Mouse (Mus musculus) hindbrain, embryonic 10.5 days (tissue): ENCODE data around the gene Mettl8. TPM values are rescaled to one million over a fixed set of nuclear protein-coding genes. Genes with fewer than 3 reads are reported as not detected.

Source experiments
- DNase-seq: peaks from one replicate; pipeline ENCODE4 v3.0.0-alpha.2; 2017; ENCODE audit warnings: low spot score
- H3K27ac ChIP-seq: fragments of 300-500 bp; sonication (generic); 2 replicates; pipeline ENCODE4 v1.5.1; 2016; ENCODE audit warnings: mild to moderate bottlenecking, moderate library complexity
- H3K27me3 ChIP-seq: fragments of 300-500 bp; sonication (generic); 2 replicates; pipeline ENCODE4 v1.6.1; 2016; ENCODE audit warnings: mild to moderate bottlenecking; ENCODE audit not compliant: poor library complexity, insufficient read depth, severe bottlenecking
- H3K36me3 ChIP-seq: fragments of 300-500 bp; sonication (generic); 2 replicates; pipeline ENCODE4 v1.6.1; 2016; ENCODE audit warnings: mild to moderate bottlenecking, moderate library complexity
- H3K4me1 ChIP-seq: fragments of 300-500 bp; sonication (generic); replicated peaks from 2 replicates; pipeline ENCODE4 v1.6.1; 2016; ENCODE audit warnings: mild to moderate bottlenecking
- H3K4me3 ChIP-seq: fragments of 300-500 bp; sonication (generic); 2 replicates; pipeline ENCODE4 v1.5.1; 2016; ENCODE audit warnings: mild to moderate bottlenecking, moderate library complexity
- H3K9me3 ChIP-seq: fragments of 300-500 bp; sonication (generic); 2 replicates; pipeline ENCODE4 v1.6.1; 2016; ENCODE audit warnings: mild to moderate bottlenecking, moderate library complexity
- WGBS: fragments of 180-500 bp; shearing (Covaris S2); methylation state at CpG from one replicate; pipeline ENCODE4 v1.1.7; 2016; 5-methylcytosine and 5-hydroxymethylcytosine counted together
- polyA plus RNA-seq: library from polyadenylated mRNA; unstranded; fragments of >200 nt; fragmentation: Nextera tagmentation; extraction: Ambion mirVana; gene quantifications from 2 replicates; pipeline ENCODE4 v1.2.1, GENCODE M21; 2016

Gene Mettl8
- polyA plus RNA-seq, 1 experiment from 2014 or later, result 21.0 TPM

DNA sequence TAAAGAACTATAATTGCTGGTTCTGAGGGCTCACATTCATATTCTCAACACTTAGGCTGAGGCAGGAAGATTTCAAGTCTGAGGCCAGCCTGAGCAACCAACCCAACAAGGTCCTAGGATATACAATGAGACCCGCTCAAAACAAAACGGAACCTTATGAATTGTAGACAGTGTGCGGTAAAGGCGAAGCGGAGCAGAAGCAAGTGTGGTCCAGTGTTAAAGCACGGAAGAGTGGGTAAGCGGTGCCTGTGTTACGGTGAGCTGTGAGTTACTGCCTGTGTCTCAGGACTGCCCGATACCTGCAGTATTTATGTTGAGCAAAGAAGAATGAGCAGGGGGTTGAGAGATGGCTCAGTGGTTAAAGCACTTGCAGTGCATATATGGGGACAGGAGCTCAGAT is 27.8 kb downstream of the Mettl8 start:
- 97% methylated on average over 9 of the region's 9 CpGs for WGBS
- H3K4me3 ChIP-seq, result no peak overlapping the region

DNA sequence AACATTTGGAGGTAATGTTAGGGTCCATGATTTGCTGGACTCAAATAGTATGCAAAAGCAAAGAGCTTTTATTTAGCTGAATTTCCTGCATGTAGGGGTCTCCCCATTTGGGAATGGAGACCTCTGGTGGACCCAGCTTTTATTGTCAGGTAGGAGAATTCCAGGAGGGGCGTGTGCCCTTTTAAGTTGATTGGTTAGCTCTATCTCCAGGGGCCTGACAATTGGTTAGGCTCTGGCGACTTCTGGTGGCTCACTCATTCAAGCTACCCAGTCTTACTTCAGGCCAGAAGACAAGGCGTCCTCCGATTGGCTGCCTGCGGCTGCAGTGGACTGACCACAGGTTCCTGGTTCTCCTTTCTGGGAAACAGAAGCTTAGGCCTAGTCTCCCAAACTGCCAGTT is 28.6 kb downstream of the Mettl8 start:
- no peak overlapping the region for H3K27ac ChIP-seq
- peak; percentile 45 for DNase-seq
- H3K36me3 ChIP-seq, result no peaks in the 10 kb centered on the region
- H3K4me3 ChIP-seq, result no peak overlapping the region
- H3K27me3 ChIP-seq, result no peaks in the 10 kb centered on the region
- WGBS, result 38% methylated on average over 5 of the region's 5 CpGs
- no peaks in the 10 kb centered on the region for H3K9me3 ChIP-seq
- peaks cover 14% of the 10 kb centered on the region; the same call in 1 of the 2 replicates for H3K4me1 ChIP-seq

More for the DNA sequence above, 27.8 kb downstream of the Mettl8 start:
- Histone ChIP-seq H3K9me3 (no peaks in the 10 kb centered on the region), H3K27me3 (no peaks in the 10 kb centered on the region), H3K27ac (no peak overlapping the region), H3K36me3 (no peaks in the 10 kb centered on the region), H3K4me1 (peaks cover 18% of the 10 kb centered on the region; the same call in 1 of the 2 replicates)
- DNase-seq, result no peak

DNA sequence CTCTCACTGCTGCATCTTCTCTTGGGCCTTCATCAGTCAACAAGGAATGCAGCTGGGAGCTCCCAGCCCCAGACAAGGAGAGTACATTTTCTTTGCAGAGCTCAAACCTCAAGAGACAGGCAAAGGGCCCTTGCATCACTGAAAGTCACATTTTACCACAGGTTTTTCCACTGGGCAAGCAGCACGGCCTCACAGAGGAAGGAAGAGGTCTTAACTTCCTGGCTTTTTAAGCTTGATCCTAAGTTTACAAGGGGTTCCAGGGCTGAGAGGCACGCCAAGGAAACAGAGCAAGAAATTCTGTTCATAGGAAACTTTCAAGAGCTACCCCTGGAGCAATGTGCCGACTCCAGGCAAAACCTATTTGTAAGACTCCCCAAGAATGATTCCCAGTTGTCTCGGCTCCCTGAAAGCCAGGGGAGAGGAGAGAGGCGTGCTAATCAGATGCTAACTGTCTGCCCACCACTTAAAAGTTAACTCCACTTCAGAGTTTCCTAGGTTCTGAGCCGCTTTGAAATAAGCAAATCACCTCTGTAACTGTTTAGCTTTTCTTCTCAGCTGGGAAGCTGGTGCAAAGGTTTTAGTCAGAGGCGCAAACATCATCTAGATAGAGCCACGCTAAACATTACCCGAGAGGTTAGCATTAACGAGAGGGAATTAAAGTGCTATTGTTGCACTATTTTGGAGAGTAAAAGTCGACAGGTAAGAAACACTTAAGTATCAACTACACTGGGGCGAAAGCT is 29.6 kb downstream of the Mettl8 start:
- DNase-seq, result no peak
- Histone ChIP-seq H3K9me3 (no peaks in the 10 kb centered on the region), H3K36me3 (no peaks in the 10 kb centered on the region)

GRCm38 (mm10) chr2:71023986-71024385 is 31.4 kb downstream of the Mettl8 start:
- 90% methylated on average over 6 of the region's 6 CpGs for WGBS
- H3K27ac ChIP-seq, result no peak overlapping the region
- H3K9me3 ChIP-seq, result no peaks in the 10 kb centered on the region
- H3K4me3 ChIP-seq, result no peak overlapping the region
- H3K27me3 ChIP-seq, result no peaks in the 10 kb centered on the region
- no peak for DNase-seq
- H3K4me1 ChIP-seq, result peaks cover 19% of the 10 kb centered on the region
- no peaks in the 10 kb centered on the region for H3K36me3 ChIP-seq

More for the DNA sequence above, 29.6 kb downstream of the Mettl8 start:
- Histone ChIP-seq H3K4me3 (no peak overlapping the region), H3K27me3 (no peaks in the 10 kb centered on the region), H3K27ac (no peak overlapping the region), H3K4me1 (peaks cover 14% of the 10 kb centered on the region; the same call in 1 of the 2 replicates)
- 68% methylated on average over 12 of the region's 12 CpGs for WGBS

DNA sequence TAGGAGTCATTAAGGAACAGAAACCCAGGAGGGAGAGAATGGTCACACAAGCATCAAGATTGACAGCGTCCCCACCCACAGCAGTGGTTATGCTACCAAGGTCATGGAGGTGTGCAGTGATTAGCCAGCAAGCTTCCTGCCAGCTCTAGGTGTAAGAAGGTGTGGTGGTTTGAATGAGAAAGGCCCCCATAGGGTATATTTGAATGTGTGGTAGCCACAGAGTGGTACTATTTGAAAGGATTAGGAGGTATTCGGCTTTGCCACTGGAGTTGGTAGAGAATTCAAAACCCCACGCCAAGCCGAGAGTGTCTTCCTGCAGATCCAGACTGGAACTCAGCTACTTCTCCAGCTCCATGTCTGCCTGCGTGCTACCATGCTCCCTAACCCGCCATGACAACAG is 32.4 kb downstream of the Mettl8 start:
- Histone ChIP-seq H3K4me3 (no peak overlapping the region), H3K27ac (no peak overlapping the region), H3K4me1 (peaks cover 19% of the 10 kb centered on the region), H3K36me3 (no peaks in the 10 kb centered on the region), H3K27me3 (no peaks in the 10 kb centered on the region), H3K9me3 (no peaks in the 10 kb centered on the region)
- no peak for DNase-seq
- WGBS, result 90% methylated on average over 6 of the region's 6 CpGs

- H3K27ac ChIP-seq, result no peak overlapping the region
- peaks cover 12% of the 10 kb centered on the region for H3K4me1 ChIP-seq
- no peaks in the 10 kb centered on the region for H3K27me3 ChIP-seq
- no peaks in the 10 kb centered on the region for H3K9me3 ChIP-seq
- 91% methylated on average over 8 of the region's 8 CpGs for WGBS
- no peak overlapping the region for H3K4me3 ChIP-seq
- no peaks in the 10 kb centered on the region for H3K36me3 ChIP-seq
- no peak for DNase-seq
Measured at GRCm38 (mm10) chr2:71020674-71021073, 34.7 kb downstream of the Mettl8 start.

DNA sequence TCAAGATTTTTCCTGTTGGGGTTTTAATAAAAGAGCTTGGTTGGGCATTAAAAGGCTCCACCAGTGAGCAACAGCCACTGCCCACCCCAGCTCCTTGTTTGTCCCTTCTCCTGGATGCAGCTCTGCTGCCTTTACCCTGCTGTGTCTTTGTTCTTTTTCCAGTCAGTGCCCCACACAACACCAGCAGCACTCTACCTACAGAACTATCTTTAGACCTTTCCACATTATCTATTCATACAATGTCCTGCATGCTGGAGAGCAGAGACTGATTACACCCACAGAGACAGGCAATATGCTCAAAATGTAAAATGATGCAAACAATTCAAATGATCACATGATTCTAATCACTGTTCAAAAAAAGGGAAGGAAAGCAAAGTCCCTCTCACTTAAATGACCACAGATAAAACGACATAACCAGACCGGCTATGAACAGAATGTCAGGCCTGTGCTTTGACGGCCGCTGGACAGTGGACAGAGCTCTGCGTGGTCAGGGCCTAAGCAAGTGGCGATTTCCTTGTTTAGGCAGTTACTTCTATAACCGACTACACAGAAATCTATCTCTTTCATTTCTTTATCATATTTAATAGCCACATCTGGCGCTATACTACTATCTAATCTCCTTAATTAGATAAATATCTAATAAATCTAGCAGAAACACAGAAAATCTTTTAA is 35.5 kb downstream of the Mettl8 start:
- H3K36me3 ChIP-seq, result no peaks in the 10 kb centered on the region
- H3K4me3 ChIP-seq, result no peak overlapping the region
- peak overlapping the region; percentile 59; the same call in 1 of the 2 replicates for H3K27ac ChIP-seq
- no peaks in the 10 kb centered on the region for H3K27me3 ChIP-seq
- no peak for DNase-seq
- no peaks in the 10 kb centered on the region for H3K9me3 ChIP-seq
- peaks cover 10% of the 10 kb centered on the region for H3K4me1 ChIP-seq
- 58% methylated on average over 8 of the region's 8 CpGs for WGBS

- Histone ChIP-seq H3K9me3 (no peaks in the 10 kb centered on the region), H3K27ac (0 out of 2 replicates have a peak overlapping the region, but pooled peaks have one; percentile 59), H3K27me3 (no peaks in the 10 kb centered on the region), H3K4me1 (peaks cover 10% of the 10 kb centered on the region), H3K4me3 (no peak overlapping the region), H3K36me3 (no peaks in the 10 kb centered on the region)
- 71% methylated on average over 9 of the region's 9 CpGs for WGBS
- DNase-seq, result no peak
Measured at GRCm38 (mm10) chr2:71019277-71019676, 36.1 kb downstream of the Mettl8 start.

DNA sequence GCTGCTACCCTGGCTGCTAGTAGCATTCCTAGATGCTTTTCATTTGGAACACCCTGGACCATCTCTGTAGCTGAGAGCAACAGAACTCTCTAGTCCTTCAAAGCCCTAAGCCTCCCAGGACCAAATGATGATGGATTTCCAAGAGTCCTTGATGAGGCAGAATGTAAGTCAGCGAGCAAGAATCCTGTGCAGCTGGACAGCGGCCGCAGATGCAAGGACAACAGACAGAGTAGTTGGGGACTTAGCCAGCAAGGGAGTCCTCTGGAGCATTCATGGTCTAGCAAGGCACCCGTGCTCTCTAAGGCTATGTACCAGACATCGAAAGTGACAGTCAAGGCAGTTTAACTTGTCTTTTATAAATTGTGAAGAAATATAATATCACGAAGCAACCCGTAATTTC is 41.9 kb downstream of the Mettl8 start:
- Histone ChIP-seq H3K4me1 (no peaks in the 10 kb centered on the region), H3K4me3 (no peak overlapping the region), H3K36me3 (no peaks in the 10 kb centered on the region), H3K9me3 (no peaks in the 10 kb centered on the region), H3K27ac (no peak overlapping the region), H3K27me3 (no peaks in the 10 kb centered on the region)
- 95% methylated on average over 7 of the region's 7 CpGs for WGBS
- no peak for DNase-seq

DNA sequence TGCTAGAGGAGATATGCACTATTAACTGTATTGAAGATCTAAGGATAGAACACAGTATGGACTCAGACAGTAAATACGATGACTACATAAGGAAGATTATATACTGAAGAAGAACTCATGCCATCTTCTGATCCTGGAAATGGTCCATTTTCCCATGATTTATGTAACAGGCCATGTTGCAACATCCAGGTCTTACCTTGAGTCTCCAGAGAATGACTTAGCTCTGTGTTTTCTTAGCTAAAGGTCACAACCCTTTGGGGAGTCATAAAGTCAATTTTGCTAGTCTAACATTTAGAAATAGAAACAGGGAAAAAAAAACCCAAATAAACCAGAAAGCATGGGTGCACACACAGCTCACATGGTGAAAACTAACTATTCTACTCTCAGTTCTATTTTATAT is 43.6 kb downstream of the Mettl8 start:
- no peak for DNase-seq
- WGBS, result 97% methylated on average over 1 of the region's 1 CpGs
- Histone ChIP-seq H3K9me3 (no peaks in the 10 kb centered on the region), H3K27ac (no peak overlapping the region), H3K4me1 (no peaks in the 10 kb centered on the region), H3K36me3 (no peaks in the 10 kb centered on the region), H3K27me3 (no peaks in the 10 kb centered on the region), H3K4me3 (no peak overlapping the region)

DNA sequence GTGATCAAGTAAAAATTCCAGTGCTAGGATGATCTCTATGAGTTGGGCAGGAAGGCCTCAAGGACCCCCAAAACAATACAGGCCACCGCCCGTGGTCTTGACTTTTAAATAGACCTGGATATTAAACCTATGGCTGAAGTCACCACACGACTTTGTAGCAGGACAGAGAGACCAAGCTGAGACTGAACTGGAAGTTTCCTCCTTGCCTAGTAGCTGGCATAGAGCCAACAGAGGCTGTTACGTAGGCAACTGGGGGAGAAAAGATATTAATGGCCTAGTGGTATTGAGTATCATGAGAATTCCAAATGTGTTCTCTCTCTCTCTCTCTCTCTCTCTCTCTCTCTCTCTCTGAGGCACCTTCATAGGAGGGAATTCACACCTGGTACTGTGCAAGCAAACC is 51.0 kb downstream of the Mettl8 start:
- Histone ChIP-seq H3K27ac (no peak overlapping the region), H3K9me3 (no peaks in the 10 kb centered on the region), H3K4me1 (no peaks in the 10 kb centered on the region), H3K4me3 (no peak overlapping the region), H3K36me3 (no peaks in the 10 kb centered on the region), H3K27me3 (no peaks in the 10 kb centered on the region)
- 88% methylated on average over 4 of the region's 4 CpGs for WGBS
- no peak for DNase-seq

DNA sequence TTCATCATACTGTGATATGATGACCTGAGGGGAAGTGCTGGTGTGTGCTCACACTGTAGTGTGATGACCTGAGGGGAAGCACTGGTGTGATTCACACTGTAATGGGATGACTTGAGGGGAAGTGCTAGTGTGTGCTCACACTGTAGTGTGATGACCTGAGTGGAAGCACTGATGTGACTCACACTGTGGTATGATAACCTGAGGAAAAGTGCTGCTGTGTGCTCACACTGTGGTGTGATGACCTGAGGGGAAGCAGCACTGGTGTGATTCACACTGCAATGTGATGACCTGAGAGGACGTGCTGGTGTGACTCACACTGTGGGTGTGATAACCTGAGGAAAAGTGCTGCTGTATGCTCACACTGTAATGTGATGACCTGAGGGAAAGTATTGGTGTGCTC is 52.9 kb downstream of the Mettl8 start:
- Histone ChIP-seq H3K4me1 (no peaks in the 10 kb centered on the region), H3K27me3 (no peaks in the 10 kb centered on the region), H3K36me3 (no peaks in the 10 kb centered on the region), H3K27ac (no peak overlapping the region), H3K9me3 (no peaks in the 10 kb centered on the region), H3K4me3 (no peak overlapping the region)
- WGBS, result 87% methylated on average over 1 of the region's 1 CpGs
- no peak for DNase-seq

GRCm38 (mm10) chr2:70998771-70999170 is 56.6 kb downstream of the Mettl8 start:
- Histone ChIP-seq H3K4me3 (no peak overlapping the region), H3K4me1 (no peaks in the 10 kb centered on the region), H3K9me3 (no peaks in the 10 kb centered on the region), H3K36me3 (no peaks in the 10 kb centered on the region), H3K27me3 (no peaks in the 10 kb centered on the region), H3K27ac (no peak overlapping the region)
- 83% methylated on average over 2 of the region's 2 CpGs for WGBS
- DNase-seq, result no peak
